ENCODE assay signal across 10 mouse cellular contexts in genomic region chr8:70128435-70128834, GRCm38 (mm10). TPM values are rescaled to one million over a fixed set of nuclear protein-coding genes. Genes with fewer than 3 reads are reported as not detected.
DNase-seq lines count a peak whose midpoint lies in the region; ATAC-seq lines count a peak whose summit lies in the region.
"Had no signal": no experiment of that assay in that cellular context is flagged by ENCODE, and none has a peak within 500 bp of the region (broad histone marks: within the 10 kb centered on the region; RNA-seq: fewer than 3 reads in every experiment).

No protein-coding gene starts in this region.

- no peak overlapping the region for H3K9ac ChIP-seq in kidney, embryonic 16.5 days (replicated peaks; ENCODE audit: low read length)
- 0 out of 2 replicates have a peak overlapping the region, but pooled peaks have one; percentile 4 for H3K9ac ChIP-seq in forebrain, embryonic 16.5 days (replicated peaks; ENCODE audit: low read depth, low read length)
- no peak overlapping the region for H3K9ac ChIP-seq in neural tube, embryonic 14.5 days (replicated peaks; ENCODE audit: low read depth, low read length)
- H3K9ac ChIP-seq: limb, embryonic 13.5 days had no signal

- H3K36me3 ChIP-seq in kidney, embryonic 16.5 days (ENCODE audit: insufficient read depth, low read length), result 0 out of 2 replicates have a peak, but pooled peaks cover 5% of the 10 kb centered on the region
- no peaks in the 10 kb centered on the region for H3K36me3 ChIP-seq in forebrain, embryonic 16.5 days (ENCODE audit: control insufficient read depth, insufficient read depth)
- peaks cover 5% of the 10 kb centered on the region for H3K36me3 ChIP-seq in neural tube, embryonic 14.5 days (ENCODE audit: control insufficient read depth, insufficient read depth, low read length)

- no peak overlapping the region for H3K4me3 ChIP-seq in kidney, embryonic 16.5 days (ENCODE audit: low read length)
- H3K4me3 ChIP-seq in forebrain, embryonic 16.5 days (replicated peaks; ENCODE audit: low read length), result no peak overlapping the region
- H3K4me3 ChIP-seq in neural tube, embryonic 14.5 days (ENCODE audit: low read depth, low read length), result no peak overlapping the region
- H3K4me3 ChIP-seq: limb, embryonic 13.5 days had no signal

- 87% methylated on average over 3 of the region's 3 CpGs for WGBS in kidney, embryonic 16.5 days
- 36% methylated on average over 3 of the region's 3 CpGs for whole genome bisulfite sequencing in forebrain, embryonic 16.5 days
- 78% methylated on average over 3 of the region's 3 CpGs for whole genome bisulfite sequencing in neural tube, embryonic 14.5 days

- H3K4me1 ChIP-seq in kidney, embryonic 16.5 days (ENCODE audit: insufficient read depth, low read length), result peaks cover 11% of the 10 kb centered on the region
- H3K4me1 ChIP-seq in forebrain, embryonic 16.5 days (replicated peaks; ENCODE audit: control insufficient read depth, insufficient read depth, low read length), result peaks cover 30% of the 10 kb centered on the region
- H3K4me1 ChIP-seq in neural tube, embryonic 14.5 days (ENCODE audit: control insufficient read depth, insufficient read depth, low read length), result peaks cover 6% of the 10 kb centered on the region

- no peaks in the 10 kb centered on the region for H3K27me3 ChIP-seq in kidney, embryonic 16.5 days (ENCODE audit: insufficient read depth, low read length)
- H3K27me3 ChIP-seq in forebrain, embryonic 16.5 days (replicated peaks; ENCODE audit: control insufficient read depth, insufficient read depth, low read length), result no peaks in the 10 kb centered on the region
- H3K27me3 ChIP-seq in neural tube, embryonic 14.5 days (ENCODE audit: control insufficient read depth, insufficient read depth, low read length), result no peaks in the 10 kb centered on the region

- intact Hi-C loops in heart, postnatal 36 days (cut with DNase I), result no loop called here

- no peak overlapping the region for H3K4me2 ChIP-seq in kidney, embryonic 16.5 days (replicated peaks; ENCODE audit: low read depth, low read length)
- no peak overlapping the region for H3K4me2 ChIP-seq in forebrain, embryonic 16.5 days (ENCODE audit: low read length)
- no peak overlapping the region for H3K4me2 ChIP-seq in neural tube, embryonic 14.5 days (ENCODE audit: low read depth, low read length)
- H3K4me2 ChIP-seq: limb, embryonic 13.5 days had no signal

- H3K27ac ChIP-seq in kidney, embryonic 16.5 days (ENCODE audit: low read length), result no peak overlapping the region
- peak overlapping the region; percentile 71 for H3K27ac ChIP-seq in forebrain, embryonic 16.5 days (ENCODE audit: low read length)
- H3K27ac ChIP-seq in neural tube, embryonic 14.5 days (ENCODE audit: low read depth, low read length), result peak overlapping the region; percentile 41
- H3K27ac ChIP-seq: limb, embryonic 13.5 days had no signal

- peak; percentile 51 for DNase-seq in kidney, adult 11 months
- peak; percentile 88 for DNase-seq in Muller cell, postnatal 12 days (ENCODE audit: inconsistent ontology term)
- DNase-seq in heart, postnatal 36 days, result peak; percentile 68 to 77
- no peak for DNase-seq in testis, postnatal 10 days (ENCODE audit: low spot score)
- no peak for DNase-seq in cerebellum, adult 11-12 months

- H3K9me3 ChIP-seq in kidney, embryonic 16.5 days (ENCODE audit: low read length), result no peaks in the 10 kb centered on the region
- no peaks in the 10 kb centered on the region for H3K9me3 ChIP-seq in forebrain, embryonic 16.5 days (ENCODE audit: control insufficient read depth, low read length)
- no peaks in the 10 kb centered on the region for H3K9me3 ChIP-seq in neural tube, embryonic 14.5 days (ENCODE audit: control insufficient read depth, low read length)
- H3K9me3 ChIP-seq: limb, embryonic 13.5 days had no signal

- ATAC-seq in kidney, embryonic 16.5 days (ENCODE audit: low FRiP score, low TSS enrichment), result no peak
- peak; percentile 24; the same call in 1 of the 2 replicates for ATAC-seq in forebrain, embryonic 16.5 days
- ATAC-seq in neural tube, embryonic 14.5 days (ENCODE audit: low read depth), result 0 out of 2 replicates have a peak, but pooled peaks have one; percentile 12
- ATAC-seq: Patski had no signal

RNA-seq across cellular contexts. Expression of gene Nr2c2ap, which starts 2.7 kb away (rescaled TPM):
- polyA plus RNA-seq in kidney, embryonic 16.5 days (2015; fragmentation: Nextera tagmentation; extraction: Ambion mirVana), result 32.2 and 35.2 TPM in 2 replicates
- polyA plus RNA-seq in forebrain, embryonic 16.5 days (2015; fragmentation: Nextera tagmentation; extraction: Ambion mirVana), result 44.0 and 44.8 TPM in 2 replicates
- 1 to 10 TPM; 8.3 to 8.5 TPM for total RNA-seq in heart, postnatal 36 days (2021)
- polyA plus RNA-seq in neural tube, embryonic 14.5 days (2014; fragmentation: Nextera tagmentation; extraction: Ambion mirVana), result 22.9 and 35.3 TPM in 2 replicates

RNA-seq across cellular contexts. Expression of gene Ncan, which starts 7.8 kb away (rescaled TPM):
- polyA plus RNA-seq in kidney, embryonic 16.5 days (2015; fragmentation: Nextera tagmentation; extraction: Ambion mirVana), result 0.10 and 0.31 TPM in 2 replicates
- 145 and 166 TPM in 2 replicates for polyA plus RNA-seq in forebrain, embryonic 16.5 days (2015; fragmentation: Nextera tagmentation; extraction: Ambion mirVana)
- under 1 TPM in 1 of 2 experiments, not detected in 1; 0.06 TPM for total RNA-seq in heart, postnatal 36 days (2021)
- 154 and 176 TPM in 2 replicates for polyA plus RNA-seq in neural tube, embryonic 14.5 days (2014; fragmentation: Nextera tagmentation; extraction: Ambion mirVana)

RNA-seq across cellular contexts. Expression of gene Rfxank, which starts 10.5 kb away (rescaled TPM):
- polyA plus RNA-seq in kidney, embryonic 16.5 days (2015; fragmentation: Nextera tagmentation; extraction: Ambion mirVana), result 20.4 and 21.7 TPM in 2 replicates
- polyA plus RNA-seq in forebrain, embryonic 16.5 days (2015; fragmentation: Nextera tagmentation; extraction: Ambion mirVana), result 10.5 and 14.4 TPM in 2 replicates
- 10 to 100 TPM; 17.2 to 19.6 TPM for total RNA-seq in heart, postnatal 36 days (2021)
- 9.4 and 12.2 TPM in 2 replicates for polyA plus RNA-seq in neural tube, embryonic 14.5 days (2014; fragmentation: Nextera tagmentation; extraction: Ambion mirVana)

RNA-seq across cellular contexts. Expression of gene Borcs8, which starts 10.9 kb away (rescaled TPM):
- polyA plus RNA-seq in kidney, embryonic 16.5 days (2015; fragmentation: Nextera tagmentation; extraction: Ambion mirVana), result 58.3 and 58.6 TPM in 2 replicates
- 48.1 and 60.0 TPM in 2 replicates for polyA plus RNA-seq in forebrain, embryonic 16.5 days (2015; fragmentation: Nextera tagmentation; extraction: Ambion mirVana)
- total RNA-seq in heart, postnatal 36 days (2021), result 10 to 100 TPM; 23.5 to 23.7 TPM
- polyA plus RNA-seq in neural tube, embryonic 14.5 days (2014; fragmentation: Nextera tagmentation; extraction: Ambion mirVana), result 63.7 and 72.3 TPM in 2 replicates

RNA-seq across cellular contexts. Expression of gene Mef2b, which starts 11.1 kb away (rescaled TPM):
- polyA plus RNA-seq in kidney, embryonic 16.5 days (2015; fragmentation: Nextera tagmentation; extraction: Ambion mirVana), result 0.24 and 0.49 TPM in 2 replicates
- polyA plus RNA-seq in forebrain, embryonic 16.5 days (2015; fragmentation: Nextera tagmentation; extraction: Ambion mirVana), result 0.34 and 0.81 TPM in 2 replicates
- under 1 TPM; 0.25 to 0.49 TPM for total RNA-seq in heart, postnatal 36 days (2021)
- polyA plus RNA-seq in neural tube, embryonic 14.5 days (2014; fragmentation: Nextera tagmentation; extraction: Ambion mirVana), result 0.27 and 0.72 TPM in 2 replicates

Comparison
In these comparisons a context has a peak if more than half of its experiments do, and no peak if none do; other contexts are left out.
1. DNase-seq: peak in kidney, adult 11 months (single experiment), Muller cell, postnatal 12 days (single experiment) and heart, postnatal 36 days (2 of 2); none in testis, postnatal 10 days (single experiment) and cerebellum, adult 11-12 months (single experiment).
2. RNA of gene Ncan, which starts 7.8 kb away (polyA plus RNA-seq): 154 to 176 TPM in neural tube, embryonic 14.5 days and 145 to 166 TPM in forebrain, embryonic 16.5 days; 0.10 to 0.31 TPM in kidney, embryonic 16.5 days; every median in the first group is over 100 times any median in the second.